Mouse (Mus musculus) MEL (cell line): ENCODE results near the gene Adat2. TPM values are rescaled to one million over a fixed set of nuclear protein-coding genes. Genes with fewer than 3 reads are reported as not detected.

Experiments used
- DNase-seq: peaks from one replicate; pipeline ENCODE4 v3.0.0; 2011; ENCODE audit warnings: low read depth, low spot score
- H3K27ac ChIP-seq: 2 replicates; pipeline ENCODE4 v1.5.1; 2012; ENCODE audit warnings: low read depth, mild to moderate bottlenecking, control low read depth, low read length, moderate library complexity; ENCODE audit not compliant: control insufficient read depth
- H3K27me3 ChIP-seq, 2 experiments: fragments of 150-350 bp in 1 of 2; sonication (generic) in 1 of 2; 2 replicates each; pipeline ENCODE4 v1.6.1; 2012; ENCODE audit warnings: low read length in 2 of 2, mild to moderate bottlenecking in 2 of 2, improper control_type of control experiment in 1 of 2, moderate library complexity in 1 of 2; ENCODE audit not compliant: insufficient read depth in 2 of 2, control insufficient read depth in 1 of 2
- H3K36me3 ChIP-seq, 2 experiments: 2 replicates each; pipeline ENCODE4 v1.6.1; 2012 to 2014; ENCODE audit warnings: low read length in 2 of 2, improper control_type of control experiment in 1 of 2, inconsistent platforms in 1 of 2, mild to moderate bottlenecking in 1 of 2; ENCODE audit not compliant: insufficient read depth in 2 of 2, control insufficient read depth in 1 of 2
- H3K4me1 ChIP-seq, 2 experiments: fragments of 150-350 bp in 1 of 2; sonication (generic) in 1 of 2; 2 replicates each; pipeline ENCODE4 v1.6.1; 2012; ENCODE audit warnings: low read length in 2 of 2, improper control_type of control experiment in 1 of 2, mild to moderate bottlenecking in 1 of 2; ENCODE audit not compliant: insufficient read depth in 2 of 2, control insufficient read depth in 1 of 2
- H3K4me3 ChIP-seq, 2 experiments: fragments of 150-350 bp in 1 of 2; sonication (generic) in 1 of 2; 2 replicates each; pipeline ENCODE4 v1.5.1; 2012; ENCODE audit warnings: low read depth in 2 of 2, low read length in 2 of 2, mild to moderate bottlenecking in 2 of 2, moderate library complexity in 2 of 2, control low read depth in 1 of 2, improper control_type of control experiment in 1 of 2; ENCODE audit not compliant: control insufficient read depth in 1 of 2, insufficient read depth in 1 of 2
- H3K79me2 ChIP-seq: 2 replicates; pipeline ENCODE4 v1.6.1; 2012; ENCODE audit warnings: mild to moderate bottlenecking, low read length, moderate library complexity; ENCODE audit not compliant: control insufficient read depth, poor library complexity, insufficient read depth
- H3K9ac ChIP-seq: 2 replicates; pipeline ENCODE4 v1.6.1; 2012; ENCODE audit warnings: low read depth, mild to moderate bottlenecking, control low read depth, low read length, moderate library complexity; ENCODE audit not compliant: control insufficient read depth, poor library complexity, severe bottlenecking
- H3K9me3 ChIP-seq: fragments of 150-350 bp; sonication (generic); replicated peaks from 2 replicates; pipeline ENCODE4 v1.6.1; 2012; ENCODE audit warnings: mild to moderate bottlenecking, low read length, improper control_type of control experiment, moderate library complexity; ENCODE audit not compliant: insufficient read depth
- BHLHE40 ChIP-seq: IDR thresholded peaks from 2 replicates; pipeline ENCODE4 v1.6.1; 2012; ENCODE audit warnings: low read depth, mild to moderate bottlenecking, inconsistent platforms, low read length, improper control_type of control experiment, borderline replicate concordance
- CHD1 ChIP-seq: IDR thresholded peaks from 2 replicates; pipeline ENCODE4 v1.6.1; 2012; ENCODE audit warnings: low read depth, mild to moderate bottlenecking, inconsistent platforms, low read length, improper control_type of control experiment
- CHD2 ChIP-seq: IDR thresholded peaks from 2 replicates; pipeline ENCODE4 v1.6.1; 2011; ENCODE audit warnings: low read length, improper control_type of control experiment
- CTCF ChIP-seq, 3 experiments: IDR thresholded peaks in 2 of 3; conservative IDR thresholded peaks in 1 of 3; 2 replicates each; pipeline ENCODE4 v1.5.1; 2011 to 2012; ENCODE audit warnings: low read length in 3 of 3, low read depth in 2 of 3, mild to moderate bottlenecking in 2 of 3, improper control_type of control experiment in 1 of 3, inconsistent platforms in 1 of 3, mixed read lengths in 1 of 3, moderate library complexity in 1 of 3; ENCODE audit not compliant: control insufficient read depth in 1 of 3, insufficient read depth in 1 of 3, poor library complexity in 1 of 3, severe bottlenecking in 1 of 3
- E2F4 ChIP-seq: IDR thresholded peaks from 2 replicates; pipeline ENCODE4 v1.6.1; 2011; ENCODE audit warnings: low read depth, low read length, improper control_type of control experiment, borderline replicate concordance
- ELF1 ChIP-seq: IDR thresholded peaks from 2 replicates; pipeline ENCODE4 v1.6.1; 2014; ENCODE audit warnings: low read depth, mild to moderate bottlenecking, inconsistent platforms, low read length, improper control_type of control experiment, moderate library complexity
- EP300 ChIP-seq, 2 experiments: IDR thresholded peaks; 2 replicates each; pipeline ENCODE4 v1.6.1; 2011; ENCODE audit warnings: improper control_type of control experiment in 2 of 2, low read length in 2 of 2, low read depth in 1 of 2, mild to moderate bottlenecking in 1 of 2
- ETS1 ChIP-seq: IDR thresholded peaks from 2 replicates; pipeline ENCODE4 v1.6.1; 2012; ENCODE audit warnings: low read depth, mild to moderate bottlenecking, inconsistent platforms, low read length, improper control_type of control experiment, moderate library complexity
- GABPA ChIP-seq: IDR thresholded peaks from 2 replicates; pipeline ENCODE4 v1.6.1; 2012; ENCODE audit warnings: low read depth, mild to moderate bottlenecking, inconsistent platforms, low read length, improper control_type of control experiment, moderate library complexity
- GATA1 ChIP-seq: IDR thresholded peaks from 2 replicates; pipeline ENCODE4 v1.6.1; 2011; ENCODE audit warnings: low read depth, low read length, improper control_type of control experiment
- JUND ChIP-seq: IDR thresholded peaks from 2 replicates; pipeline ENCODE4 v1.6.1; 2011; ENCODE audit warnings: low read depth, mild to moderate bottlenecking, improper control_type of control experiment, low read length
- KAT2A ChIP-seq: conservative IDR thresholded peaks from 2 replicates; pipeline ENCODE4 v1.6.1; 2012; ENCODE audit warnings: low read depth, low read length, improper control_type of control experiment, inconsistent platforms
- MAFK ChIP-seq: IDR thresholded peaks from 2 replicates; pipeline ENCODE4 v1.6.1; 2011; ENCODE audit warnings: low read depth, mild to moderate bottlenecking, low read length, improper control_type of control experiment, borderline replicate concordance
- MAZ ChIP-seq: IDR thresholded peaks from 2 replicates; pipeline ENCODE4 v1.6.1; 2012; ENCODE audit warnings: low read depth, mild to moderate bottlenecking, inconsistent platforms, low read length, improper control_type of control experiment
- POLR2AphosphoS2 ChIP-seq: IDR thresholded peaks from 2 replicates; pipeline ENCODE4 v1.6.1; 2011; ENCODE audit warnings: low read length, improper control_type of control experiment
- POLR2AphosphoS5 ChIP-seq: IDR thresholded peaks from 2 replicates; pipeline ENCODE4 v1.6.1; 2012; ENCODE audit warnings: low read depth, borderline replicate concordance, mild to moderate bottlenecking, inconsistent platforms, low read length, moderate library complexity, mixed read lengths
- RAD21 ChIP-seq: IDR thresholded peaks from 2 replicates; pipeline ENCODE4 v1.6.1; 2011; ENCODE audit warnings: mild to moderate bottlenecking, low read depth, low read length, improper control_type of control experiment
- RCOR1 ChIP-seq: IDR thresholded peaks from 2 replicates; pipeline ENCODE4 v1.6.1; 2012; ENCODE audit warnings: low read depth, mild to moderate bottlenecking, inconsistent platforms, low read length, improper control_type of control experiment
- SIN3A ChIP-seq: IDR thresholded peaks from 2 replicates; pipeline ENCODE4 v1.6.1; 2012; ENCODE audit warnings: low read length, improper control_type of control experiment, inconsistent platforms
- SMC3 ChIP-seq: IDR thresholded peaks from 2 replicates; pipeline ENCODE4 v1.6.1; 2011; ENCODE audit warnings: low read depth, low read length, improper control_type of control experiment
- TAL1 ChIP-seq: IDR thresholded peaks from 2 replicates; pipeline ENCODE4 v1.6.1; 2012; ENCODE audit warnings: mild to moderate bottlenecking, inconsistent platforms, low read length, moderate library complexity, mixed read lengths
- TBP ChIP-seq: IDR thresholded peaks from 2 replicates; pipeline ENCODE4 v1.8.0; 2011; ENCODE audit warnings: low read depth, low read length, improper control_type of control experiment
- TCF12 ChIP-seq: IDR thresholded peaks from 2 replicates; pipeline ENCODE4 v1.6.1; 2014; ENCODE audit warnings: low read depth, mild to moderate bottlenecking, inconsistent platforms, low read length, improper control_type of control experiment, moderate library complexity
- UBTF ChIP-seq: IDR thresholded peaks from 2 replicates; pipeline ENCODE4 v1.6.1; 2012; ENCODE audit warnings: low read depth, mild to moderate bottlenecking, inconsistent platforms, low read length, improper control_type of control experiment, moderate library complexity, borderline replicate concordance; ENCODE audit not compliant: insufficient read depth
- USF1 ChIP-seq: IDR thresholded peaks from 2 replicates; pipeline ENCODE4 v1.6.1; 2014; ENCODE audit warnings: low read depth, mild to moderate bottlenecking, inconsistent platforms, low read length, improper control_type of control experiment, moderate library complexity
- USF2 ChIP-seq, 2 experiments: IDR thresholded peaks; 2 replicates each; pipeline ENCODE4 v1.6.1; 2011 to 2012; ENCODE audit warnings: improper control_type of control experiment in 2 of 2, low read length in 2 of 2, borderline replicate concordance in 1 of 2, inconsistent platforms in 1 of 2, low read depth in 1 of 2, mild to moderate bottlenecking in 1 of 2; ENCODE audit not compliant: insufficient read depth in 1 of 2
- ZC3H11A ChIP-seq: IDR thresholded peaks from 2 replicates; pipeline ENCODE4 v1.6.1; 2012; ENCODE audit warnings: low read depth, mild to moderate bottlenecking, inconsistent platforms, low read length, improper control_type of control experiment
- ZMIZ1 ChIP-seq: IDR thresholded peaks from 2 replicates; pipeline ENCODE4 v1.6.1; 2012; ENCODE audit warnings: low read depth, mild to moderate bottlenecking, inconsistent platforms, low read length, improper control_type of control experiment, moderate library complexity
- ZNF384 ChIP-seq: IDR thresholded peaks from 2 replicates; pipeline ENCODE4 v1.6.1; 2012; ENCODE audit warnings: low read depth, mild to moderate bottlenecking, inconsistent platforms, low read length, improper control_type of control experiment
- polyA plus RNA-seq, 2 experiments: library from polyadenylated mRNA; stranded (reverse) in 1 of 2; unstranded in 1 of 2; fragments of >175 nt in 1 of 2; fragments of >200 nt in 1 of 2; gene quantifications; 2 replicates each; pipeline versions ENCODE4 v1.2.1 to v1.2.4; 2012; ENCODE audit warnings: low replicate concordance in 2 of 2, low read depth in 1 of 2; ENCODE audit not compliant: insufficient read length in 2 of 2, insufficient read depth in 1 of 2, missing spikeins in 1 of 2
- total RNA-seq: library from RNA; depleted of rRNA; stranded (reverse); fragments of 300-350 nt; gene quantifications from 2 replicates; pipeline ENCODE4 v1.2.3, GENCODE M21; 2012

Adat2 gene
- total and polyA plus RNA-seq, 3 experiments = 14.7 to 21.3 TPM; not detected in 1

- Histone ChIP-seq H3K36me3 (peaks cover 0 to 14% of the 10 kb centered on the region in 2 experiments; a peak in 3 of 4 replicates), H3K79me2 (no peaks in the 10 kb centered on the region), H3K4me1 (peaks cover 2 to 9% of the 10 kb centered on the region in 2 experiments), H3K27me3 (no peaks in the 10 kb centered on the region), H3K4me3 (no peak overlapping the region), H3K27ac (no peak overlapping the region), H3K9me3 (no peaks in the 10 kb centered on the region), H3K9ac (no peak overlapping the region)
- TF ChIP-seq ELF1 (no peak), CHD2 (no peak), GABPA (no peak), TBP (no peak), TCF12 (0 out of 2 replicates have a peak, but pooled peaks have one; percentile 26), BHLHE40 (peak; percentile 75), POLR2AphosphoS2 (no peak), ZMIZ1 (no peak), USF1 (no peak), SIN3A (no peak), USF2 (IDR thresholded peaks at IDR 0.05; ENCODE audit: borderline replicate concordance in 1 of 2, insufficient read depth in 1 of 2, low read depth in 1 of 2, low read length in 2 of 2) (no peak), MAFK (no peak), POLR2AphosphoS5 (no peak), JUND (no peak), EP300 (IDR thresholded peaks at IDR 0.05; ENCODE audit: low read depth in 1 of 2, low read length in 2 of 2) (peak; percentile 53 to 58), MAZ (no peak), KAT2A (no peak), SMC3 (no peak), E2F4 (no peak), ZNF384 (no peak), GATA1 (peak; percentile 46; the same call in 1 of the 2 replicates), UBTF (no peak), RCOR1 (no peak), ZC3H11A (no peak), ETS1 (no peak; the same call in 1 of the 2 replicates), CHD1 (no peak), RAD21 (no peak), CTCF (IDR thresholded peaks at IDR 0.05 in 2 of 3, conservative IDR thresholded peaks at IDR 0.05 in 1 of 3; ENCODE audit: control insufficient read depth in 1 of 3, insufficient read depth in 1 of 3, low read depth in 2 of 3, low read length in 3 of 3, poor library complexity in 1 of 3, severe bottlenecking in 1 of 3) (no peak), TAL1 (peak; percentile 46)
- DNase-seq = peak; percentile 56
Observed at GRCm38 (mm10) chr10:13521857-13522256, 30.8 kb upstream of the Adat2 start.
